Mouse (Mus musculus) ES-E14 (cell line): ENCODE measurements at regions not wholly inside any gene's neighbourhood (a gene's known extent, or its start where the extent isn't known, plus 50 kb on each side); places are given as distances from the start of the nearest gene placed in this dataset.

ENCODE experiments used
- DNase-seq: peaks from one replicate; pipeline ENCODE4 v3.0.0-alpha.2; 2013; ENCODE audit warnings: low read depth, low spot score
- H3K27ac ChIP-seq: 2 replicates; pipeline ENCODE4 v1.5.1; 2012; ENCODE audit warnings: low read depth, mild to moderate bottlenecking, low read length, moderate library complexity, mixed read lengths; ENCODE audit not compliant: poor library complexity, insufficient read depth, severe bottlenecking
- H3K36me3 ChIP-seq: 2 replicates; pipeline ENCODE4 v1.6.1; 2012; ENCODE audit warnings: mild to moderate bottlenecking, low read length, moderate library complexity, mixed read lengths; ENCODE audit not compliant: control insufficient read depth, poor library complexity, insufficient read depth, severe bottlenecking
- H3K4me1 ChIP-seq, 2 experiments: fragments of 150-350 bp in 1 of 2; sonication (generic) in 1 of 2; 2 replicates each; pipeline ENCODE4 v1.6.1; 2012; ENCODE audit warnings: low read length in 2 of 2, mild to moderate bottlenecking in 1 of 2, mixed read lengths in 1 of 2; ENCODE audit not compliant: control insufficient read depth in 2 of 2, insufficient read depth in 2 of 2, poor library complexity in 1 of 2
- H3K4me3 ChIP-seq, 2 experiments: fragments of 150-350 bp in 1 of 2; sonication (generic) in 1 of 2; 2 replicates each; pipeline ENCODE4 v1.5.1; 2012; ENCODE audit warnings: low read length in 2 of 2, low read depth in 1 of 2, mild to moderate bottlenecking in 1 of 2, mixed read lengths in 1 of 2; ENCODE audit not compliant: insufficient read depth in 1 of 2, poor library complexity in 1 of 2, severe bottlenecking in 1 of 2
- H3K9ac ChIP-seq: 2 replicates; pipeline ENCODE4 v1.6.1; 2012; ENCODE audit warnings: low read depth, mild to moderate bottlenecking, low read length, mixed read lengths; ENCODE audit not compliant: poor library complexity, insufficient read depth, severe bottlenecking
- H3K9me3 ChIP-seq: fragments of 150-350 bp; sonication (generic); 2 replicates; pipeline ENCODE4 v1.6.1; 2012; ENCODE audit warnings: low read depth, mild to moderate bottlenecking, low read length; ENCODE audit not compliant: control insufficient read depth, insufficient read depth
- CHD2 ChIP-seq: IDR thresholded peaks from 2 replicates; pipeline ENCODE4 v1.6.1; 2014; ENCODE audit warnings: mild to moderate bottlenecking, low read depth, low read length, inconsistent platforms
- HCFC1 ChIP-seq: IDR thresholded peaks from 2 replicates; pipeline ENCODE4 v1.6.1; 2012; ENCODE audit warnings: low read length, inconsistent platforms, borderline replicate concordance; ENCODE audit not compliant: insufficient read depth
- MAFK ChIP-seq: IDR thresholded peaks from 2 replicates; pipeline ENCODE4 v1.6.1; 2014; ENCODE audit warnings: mild to moderate bottlenecking, low read depth, low read length, inconsistent platforms; ENCODE audit not compliant: insufficient read depth
- ZC3H11A ChIP-seq: IDR thresholded peaks from 2 replicates; pipeline ENCODE4 v1.6.1; 2012; ENCODE audit warnings: low read depth, mild to moderate bottlenecking, inconsistent platforms, low read length, borderline replicate concordance
- ZNF384 ChIP-seq: IDR thresholded peaks from 2 replicates; pipeline ENCODE4 v1.6.1; 2012; ENCODE audit warnings: low read depth, low read length, inconsistent platforms
- in situ Hi-C, 2 experiments: fragments of 600-800 bp; cut with MboI; formaldehyde crosslinking; loops; one replicate each; pipeline ENCODE4 v1.15.1; 2025; ENCODE audit warnings: low sequenced_read_pairs in 2 of 2, inconsistent platforms in 1 of 2; ENCODE audit not compliant: unreplicated experiment in 2 of 2

DNA sequence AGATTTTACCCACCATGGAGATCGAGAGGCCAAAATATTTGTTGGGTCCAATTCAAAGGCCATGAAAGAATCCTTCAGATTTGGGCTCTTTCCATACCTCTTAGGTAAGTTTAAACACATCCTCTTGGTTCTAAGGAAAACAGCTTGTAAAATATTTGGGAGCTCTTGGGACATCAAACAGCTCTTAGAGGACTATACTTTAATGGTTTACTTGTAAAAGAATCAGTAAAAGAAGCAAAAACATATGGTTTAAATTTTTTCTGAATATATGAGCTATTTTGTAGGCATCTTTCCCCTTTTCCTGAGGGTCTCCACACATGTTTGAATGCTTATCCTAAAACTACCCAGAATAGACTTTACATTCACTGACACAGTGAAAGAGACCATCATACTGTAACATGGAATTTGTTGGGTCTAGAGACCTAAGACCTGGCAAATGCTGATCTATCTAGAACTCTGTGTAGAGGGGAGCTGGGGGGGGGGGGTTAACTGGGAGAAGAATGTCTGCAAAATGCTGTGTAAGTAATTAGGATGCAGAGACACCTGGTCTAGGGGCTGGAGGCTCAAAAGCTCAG is 140.3 kb upstream of the Tmem72 start:
- Histone ChIP-seq H3K36me3 (no peaks in the 10 kb centered on the region), H3K4me1 (no peaks in the 10 kb centered on the region), H3K27ac (no peak overlapping the region), H3K9me3 (no peaks in the 10 kb centered on the region), H3K4me3 (no peak overlapping the region), H3K9ac (no peak overlapping the region)
- DNase-seq: no peak
- TF ChIP-seq CHD2: no peak
- no peak for TF ChIP-seq ZC3H11A
- no peak for TF ChIP-seq ZNF384
- no peak for TF ChIP-seq MAFK
- no peak for TF ChIP-seq HCFC1
- in situ Hi-C loops: no loop called here

DNA sequence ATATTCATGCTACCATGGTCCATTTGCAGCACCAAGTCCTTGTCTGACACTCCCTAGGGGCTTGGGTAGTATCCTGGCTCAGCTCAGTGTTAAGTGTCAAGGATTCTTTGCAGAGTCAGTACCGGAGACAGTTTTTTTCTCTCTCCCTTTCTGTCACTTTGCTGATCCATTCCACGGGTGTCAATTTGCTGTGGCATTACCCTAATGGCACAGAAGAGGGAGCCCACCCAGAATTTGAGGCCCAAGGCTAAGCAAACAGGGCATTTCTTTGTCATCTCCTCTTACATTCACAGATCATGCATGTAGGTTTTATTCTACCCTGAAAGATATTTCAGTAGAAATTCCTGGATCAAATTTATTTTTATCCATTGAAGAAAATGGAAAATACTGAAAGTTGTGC is 146.4 kb upstream of the Tmem72 start:
- Histone ChIP-seq H3K27ac (no peak overlapping the region), H3K36me3 (no peaks in the 10 kb centered on the region), H3K9me3 (no peaks in the 10 kb centered on the region), H3K4me3 (no peak overlapping the region), H3K9ac (no peak overlapping the region), H3K4me1 (no peaks in the 10 kb centered on the region)
- TF ChIP-seq ZNF384: no peak
- TF ChIP-seq CHD2: no peak
- no peak for TF ChIP-seq HCFC1
- no peak for TF ChIP-seq MAFK
- TF ChIP-seq ZC3H11A: no peak
- in situ Hi-C loops: no loop called here
- DNase-seq: no peak

DNA sequence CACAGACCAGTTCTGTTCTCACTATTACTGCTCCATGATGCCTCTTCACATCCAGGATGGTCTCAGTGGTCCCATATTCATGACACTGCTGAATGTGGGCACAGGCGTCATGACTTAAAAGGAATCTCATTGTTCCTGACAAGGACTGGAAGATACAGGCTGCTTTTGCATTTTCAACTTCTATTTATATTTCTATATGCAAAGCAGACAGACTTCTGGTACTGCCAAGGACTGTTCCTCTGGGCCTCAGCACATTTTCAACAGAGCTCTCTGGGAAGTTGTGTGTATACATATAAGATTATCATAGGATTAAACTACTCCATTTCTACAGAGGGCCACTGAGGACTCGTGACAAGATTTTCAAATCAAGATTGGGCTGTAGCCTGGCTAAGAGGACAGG is 146.9 kb upstream of the Tmem72 start:
- no peak overlapping the region for H3K27ac ChIP-seq
- no peaks in the 10 kb centered on the region for H3K9me3 ChIP-seq
- no peak overlapping the region for H3K9ac ChIP-seq
- DNase-seq: no peak
- H3K4me3 ChIP-seq: no peak overlapping the region
- in situ Hi-C loops: no loop called here
- no peaks in the 10 kb centered on the region for H3K36me3 ChIP-seq
- no peak for TF ChIP-seq CHD2
- TF ChIP-seq ZNF384: no peak
- TF ChIP-seq ZC3H11A: no peak
- TF ChIP-seq HCFC1: no peak
- TF ChIP-seq MAFK: no peak
- no peaks in the 10 kb centered on the region for H3K4me1 ChIP-seq

DNA sequence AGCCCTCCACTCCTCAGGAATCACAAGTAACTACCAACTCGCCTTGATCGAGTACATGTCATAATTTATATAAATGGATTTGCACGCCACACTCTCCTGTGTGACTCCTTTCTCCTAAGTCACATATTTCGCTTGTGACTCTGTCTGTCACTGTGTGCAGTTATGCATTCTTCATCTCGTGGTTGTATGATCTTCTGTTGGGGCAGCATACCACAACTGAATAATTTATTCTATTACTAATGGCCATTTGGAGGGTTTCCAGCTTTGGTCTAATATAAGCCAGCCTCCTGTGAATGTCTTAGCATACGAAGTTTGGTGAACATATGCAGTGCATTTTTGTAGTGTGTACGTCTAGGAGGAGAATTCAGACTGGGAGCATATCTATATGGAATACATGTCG is 176.6 kb upstream of the Tmem72 start:
- Histone ChIP-seq H3K9ac (no peak overlapping the region), H3K4me1 (no peaks in the 10 kb centered on the region), H3K36me3 (no peaks in the 10 kb centered on the region), H3K9me3 (no peaks in the 10 kb centered on the region), H3K27ac (no peak overlapping the region), H3K4me3 (no peak overlapping the region)
- TF ChIP-seq HCFC1 (no peak), ZC3H11A (no peak), MAFK (no peak), CHD2 (no peak), ZNF384 (no peak)
- in situ Hi-C loops: no loop called here
- no peak for DNase-seq

DNA sequence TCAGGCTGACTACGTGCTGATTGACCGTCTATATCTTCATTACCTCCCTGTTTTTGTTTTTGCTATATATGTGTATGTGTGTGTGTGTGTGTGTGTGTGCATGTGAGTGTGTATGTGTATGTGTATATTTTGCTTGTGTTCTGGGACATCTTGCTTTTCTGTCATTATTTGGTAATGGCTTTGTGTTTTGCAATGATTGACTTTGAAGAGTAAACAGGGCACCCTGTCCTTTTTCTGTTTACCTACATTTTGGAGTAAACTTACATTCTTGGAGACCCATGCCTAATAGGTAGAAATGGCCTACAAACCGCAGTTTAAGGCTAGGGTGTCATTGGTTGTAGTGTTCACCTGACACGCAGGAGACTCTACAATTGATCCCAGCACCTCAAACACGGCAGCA is 177.5 kb upstream of the Tmem72 start:
- no peak overlapping the region for H3K4me3 ChIP-seq
- H3K4me1 ChIP-seq: no peaks in the 10 kb centered on the region
- TF ChIP-seq ZC3H11A (no peak), CHD2 (no peak), MAFK (no peak), ZNF384 (no peak), HCFC1 (no peak)
- no peak overlapping the region for H3K27ac ChIP-seq
- no peak for DNase-seq
- no peaks in the 10 kb centered on the region for H3K9me3 ChIP-seq
- no peaks in the 10 kb centered on the region for H3K36me3 ChIP-seq
- no peak overlapping the region for H3K9ac ChIP-seq
- in situ Hi-C loops: no loop called here
